In the genomic region with DNA sequence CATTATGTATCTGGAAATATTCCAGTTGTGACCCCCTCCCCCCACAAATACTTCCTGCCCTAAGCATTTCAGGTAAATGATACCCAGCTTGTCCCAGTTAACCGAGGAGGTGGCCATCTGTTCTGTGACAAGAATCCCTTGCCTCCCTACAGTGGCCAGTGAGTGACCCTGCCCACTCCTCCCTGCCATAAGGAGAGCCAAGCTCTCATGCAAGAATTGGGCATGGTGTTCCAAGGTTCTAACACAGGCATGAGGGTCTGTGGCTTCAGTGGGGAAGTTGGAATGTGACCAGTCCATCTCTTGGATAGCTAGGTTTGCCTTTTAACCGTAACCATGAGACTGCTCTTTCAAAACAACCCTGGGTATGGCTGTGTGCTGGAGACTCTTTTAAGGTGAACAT, we compare ENCODE assay signal across 23 mouse cellular contexts.
A peak's percentile ranks its signal among the peaks of the same experiment; 100 is the strongest.
DNase-seq lines count a peak whose midpoint lies in the region; ATAC-seq lines count a peak whose summit lies in the region.
"Had no signal": no experiment of that assay in that cellular context is flagged by ENCODE, and none has a peak within 500 bp of the region (broad histone marks: within the 10 kb centered on the region; RNA-seq: fewer than 3 reads in every experiment).

No protein-coding gene starts in this region.

- H3K9me3 ChIP-seq in kidney, embryonic 15.5 days (replicated peaks): no peaks in the 10 kb centered on the region
- H3K9me3 ChIP-seq in embryonic facial prominence, embryonic 14.5 days (ENCODE audit: control insufficient read depth, low read length): no peaks in the 10 kb centered on the region
- H3K9me3 ChIP-seq in hindbrain, embryonic 10.5 days: no peaks in the 10 kb centered on the region
- H3K9me3 ChIP-seq: forebrain, embryonic 12.5 days; midbrain, embryonic 10.5 days had no signal

- no peaks in the 10 kb centered on the region for H3K27me3 ChIP-seq in kidney, embryonic 15.5 days
- no peaks in the 10 kb centered on the region for H3K27me3 ChIP-seq in embryonic facial prominence, embryonic 14.5 days (replicated peaks; ENCODE audit: control insufficient read depth, insufficient read depth, low read length)
- H3K27me3 ChIP-seq in hindbrain, embryonic 10.5 days (ENCODE audit: insufficient read depth, poor library complexity, severe bottlenecking): no peaks in the 10 kb centered on the region
- H3K27me3 ChIP-seq: CH12.LX; forebrain, embryonic 12.5 days had no signal

- H3K36me3 ChIP-seq in kidney, embryonic 15.5 days: peaks cover 5% of the 10 kb centered on the region; the same call in 1 of the 2 replicates
- H3K36me3 ChIP-seq in embryonic facial prominence, embryonic 14.5 days (ENCODE audit: control insufficient read depth, insufficient read depth, low read length): no peaks in the 10 kb centered on the region
- no peaks in the 10 kb centered on the region for H3K36me3 ChIP-seq in hindbrain, embryonic 10.5 days
- H3K36me3 ChIP-seq: forebrain, embryonic 12.5 days; midbrain, embryonic 10.5 days had no signal

- H3K4me2 ChIP-seq in kidney, embryonic 15.5 days: no peak overlapping the region
- H3K4me2 ChIP-seq in embryonic facial prominence, embryonic 14.5 days (ENCODE audit: low read depth, low read length): no peak overlapping the region
- H3K4me2 ChIP-seq: forebrain, embryonic 12.5 days; heart, embryonic 11.5 days; hindbrain, embryonic 14.5 days; liver, embryonic 11.5 days; lung, embryonic 14.5 days had no signal

- 47% methylated on average over 2 of the region's 2 CpGs for WGBS in kidney, embryonic 15.5 days
- WGBS in embryonic facial prominence, embryonic 14.5 days: 54% methylated on average over 2 of the region's 2 CpGs
- 75% methylated on average over 2 of the region's 2 CpGs for WGBS in hindbrain, embryonic 10.5 days

- H3K9ac ChIP-seq in kidney, embryonic 15.5 days: no peak overlapping the region
- no peak overlapping the region for H3K9ac ChIP-seq in embryonic facial prominence, embryonic 14.5 days (ENCODE audit: low read depth, low read length)
- H3K9ac ChIP-seq: forebrain, embryonic 12.5 days; hindbrain, embryonic 14.5 days; lung, embryonic 14.5 days had no signal

- DNase-seq in kidney, postnatal 25 days: no peak
- DNase-seq in cerebellum, adult 11 months: peak; percentile 37
- peak; percentile 72 for DNase-seq in cerebellum, adult 9-11 months
- no peak for DNase-seq in embryonic facial prominence, embryonic 14.5 days (ENCODE audit: low spot score)
- DNase-seq in left cerebral cortex, adult 8-10 months (ENCODE audit: low spot score in 2 of 2): no peak
- DNase-seq in heart, postnatal 36 days: no peak
- DNase-seq in hindbrain, embryonic 10.5 days (ENCODE audit: low spot score): no peak
- DNase-seq: embryo, embryonic 11 days; gastrocnemius, adult 2 months; heart, postnatal 10 days; lung, embryonic 14.5 days; lung, postnatal 4 days; right cerebral cortex, adult 18-20 months; thymus, postnatal 4 days had no signal

- no peak for ATAC-seq in kidney, embryonic 15.5 days (replicated peaks; ENCODE audit: low FRiP score)
- no peak for ATAC-seq in embryonic facial prominence, embryonic 14.5 days (ENCODE audit: low read depth)
- ATAC-seq: intestine, embryonic 16.5 days had no signal

- peaks cover 42% of the 10 kb centered on the region for H3K4me1 ChIP-seq in kidney, embryonic 15.5 days
- 0 out of 2 replicates have a peak, but pooled peaks cover 7% of the 10 kb centered on the region for H3K4me1 ChIP-seq in embryonic facial prominence, embryonic 14.5 days (ENCODE audit: control insufficient read depth, insufficient read depth, low read length)
- H3K4me1 ChIP-seq in hindbrain, embryonic 10.5 days (replicated peaks): peaks cover 16% of the 10 kb centered on the region
- H3K4me1 ChIP-seq: forebrain, embryonic 12.5 days; midbrain, embryonic 10.5 days had no signal

- peak overlapping the region; percentile 49; the same call in 1 of the 2 replicates for H3K27ac ChIP-seq in kidney, embryonic 15.5 days
- peak overlapping the region; percentile 13; the same call in 1 of the 2 replicates for H3K27ac ChIP-seq in embryonic facial prominence, embryonic 14.5 days (replicated peaks; ENCODE audit: low read depth, low read length)
- H3K27ac ChIP-seq in hindbrain, embryonic 10.5 days: no peak overlapping the region
- H3K27ac ChIP-seq: forebrain, embryonic 12.5 days; gastrocnemius, adult 2 months; hindbrain, embryonic 14.5 days; midbrain, embryonic 10.5 days had no signal

- H3K4me3 ChIP-seq in kidney, embryonic 15.5 days (replicated peaks): no peak overlapping the region
- H3K4me3 ChIP-seq in embryonic facial prominence, embryonic 14.5 days (ENCODE audit: low read depth, low read length): no peak overlapping the region
- no peak overlapping the region for H3K4me3 ChIP-seq in hindbrain, embryonic 10.5 days
- H3K4me3 ChIP-seq: forebrain, embryonic 12.5 days; gastrocnemius, adult 2 months; left cerebral cortex, adult 2 months; midbrain, embryonic 10.5 days had no signal

- intact Hi-C loops in heart, postnatal 36 days (cut with DNase I): no loop called here

Comparison
In these comparisons a context has a peak if more than half of its experiments do, and no peak if none do; other contexts are left out.
1. DNase-seq: peak in cerebellum, adult 11 months (single experiment) and cerebellum, adult 9-11 months (single experiment); none in kidney, postnatal 25 days (0 of 2), embryonic facial prominence, embryonic 14.5 days (single experiment), left cerebral cortex, adult 8-10 months (0 of 2), heart, postnatal 36 days (0 of 2) and hindbrain, embryonic 10.5 days (single experiment).